Mouse (Mus musculus): Measurements from ENCODE around the gene Ppa1. TPM values are rescaled to one million over a fixed set of nuclear protein-coding genes. Genes with fewer than 3 reads are reported as not detected.
A peak's percentile ranks its signal among the peaks of the same experiment; 100 is the strongest.

The Ppa1 gene
- polyA plus RNA-seq, 1 experiment from 2014 or later: 243 TPM

- Histone ChIP-seq H3K4me1 (peaks cover 15% of the 10 kb centered on the region), H3K9ac (replicated peaks) (no peak overlapping the region), H3K9me3 (no peaks in the 10 kb centered on the region), H3K36me3 (peaks cover 17% of the 10 kb centered on the region), H3K4me3 (no peak overlapping the region), H3K27ac (replicated peaks) (no peak overlapping the region), H3K4me2 (replicated peaks) (no peak overlapping the region), H3K27me3 (no peaks in the 10 kb centered on the region)
- WGBS: 96% methylated on average over 4 of the region's 4 CpGs
- ATAC-seq (replicated peaks): no peak
These were observed 5.8 kb downstream of the Ppa1 start for GRCm38 (mm10) chr10:61654105-61654504.

DNA sequence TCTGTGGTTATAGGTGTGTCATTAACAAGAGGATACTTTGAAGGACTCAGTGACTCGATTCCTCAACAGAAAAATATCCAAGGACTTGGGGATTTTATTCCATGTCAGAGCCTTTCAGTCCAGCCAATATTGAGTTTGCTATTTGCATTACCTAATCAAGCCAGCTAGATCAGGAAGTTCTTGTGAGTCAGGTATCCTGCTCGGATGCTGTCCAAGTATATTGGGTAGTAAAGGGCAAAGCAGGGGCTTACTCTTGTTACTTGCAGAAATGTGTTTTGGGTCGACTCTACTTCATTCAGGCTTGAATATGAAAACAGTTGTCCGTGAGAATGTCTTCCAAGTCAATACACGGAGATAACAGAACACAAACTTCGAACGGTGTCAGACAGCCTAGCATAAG, 6.3 kb downstream of the Ppa1 start:
- Histone ChIP-seq H3K4me3 (no peak overlapping the region), H3K4me1 (peaks cover 9% of the 10 kb centered on the region; the same call in 1 of the 2 replicates), H3K36me3 (peaks cover 23% of the 10 kb centered on the region), H3K27ac (replicated peaks) (no peak overlapping the region), H3K9me3 (no peaks in the 10 kb centered on the region), H3K9ac (replicated peaks) (no peak overlapping the region), H3K27me3 (no peaks in the 10 kb centered on the region), H3K4me2 (replicated peaks) (no peak overlapping the region)
- no peak for ATAC-seq (replicated peaks)
- WGBS: 90% methylated on average over 7 of the region's 7 CpGs

GRCm38 (mm10) chr10:61655188-61655587, 6.8 kb downstream of the Ppa1 start:
- H3K9me3 ChIP-seq: no peaks in the 10 kb centered on the region
- no peak for ATAC-seq (replicated peaks)

DNA sequence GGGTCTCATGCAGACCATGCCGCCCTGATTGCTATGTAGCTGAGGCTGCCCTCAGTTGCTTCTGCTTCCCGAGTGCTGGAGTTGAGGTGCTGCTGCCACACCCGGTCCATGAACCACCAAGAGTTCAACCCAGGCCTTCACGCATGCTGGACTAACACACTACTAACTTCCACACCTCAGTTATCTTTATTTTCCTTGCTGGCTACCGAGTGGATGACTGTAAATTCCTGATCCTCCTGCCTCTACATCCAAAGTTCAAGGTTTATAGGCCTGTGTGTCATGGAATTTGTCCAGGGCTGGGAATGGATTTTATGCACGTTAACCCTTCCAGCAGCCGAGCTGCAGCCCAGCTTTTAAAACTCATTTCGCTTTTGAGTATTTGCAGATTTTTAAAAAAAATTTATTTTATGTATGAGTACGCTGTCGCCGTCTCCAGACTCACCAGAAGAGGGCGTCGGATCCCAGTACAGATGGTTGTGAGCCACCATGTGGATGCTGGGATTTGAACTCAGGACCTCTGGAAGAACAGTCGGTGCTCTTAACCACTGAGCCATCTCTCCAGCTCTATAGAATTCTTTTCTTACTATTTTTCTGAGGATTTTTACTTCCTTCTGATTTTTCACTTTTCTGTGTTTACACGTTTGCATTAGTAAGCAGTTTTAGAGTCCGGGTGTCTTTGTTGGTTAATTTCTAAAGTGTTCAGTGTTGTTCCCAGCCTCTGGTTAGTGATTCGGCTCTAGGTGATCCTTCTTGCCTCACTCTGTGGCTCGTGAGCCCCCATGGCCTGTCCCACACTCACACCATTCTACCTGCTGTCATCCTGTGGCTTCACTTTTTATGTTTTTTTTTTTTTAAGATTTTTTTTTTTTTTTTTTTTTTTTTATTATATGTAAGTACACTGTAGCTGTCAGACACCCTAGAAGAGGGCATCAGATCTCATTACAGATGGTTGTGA, 8.9 kb downstream of the Ppa1 start:
- no peaks in the 10 kb centered on the region for H3K9me3 ChIP-seq
- WGBS: 92% methylated on average over 18 of the region's 18 CpGs
- H3K36me3 ChIP-seq: peaks cover 27% of the 10 kb centered on the region
- 0 out of 2 replicates have a peak, but pooled peaks have one; percentile 10 for ATAC-seq (replicated peaks)
- no peak overlapping the region for H3K27ac ChIP-seq (replicated peaks)
- no peak overlapping the region for H3K4me2 ChIP-seq (replicated peaks)
- H3K4me3 ChIP-seq: no peak overlapping the region
- H3K9ac ChIP-seq (replicated peaks): no peak overlapping the region
- H3K27me3 ChIP-seq: no peaks in the 10 kb centered on the region
- H3K4me1 ChIP-seq: peaks cover 7% of the 10 kb centered on the region

More at GRCm38 (mm10) chr10:61655188-61655587, 6.8 kb downstream of the Ppa1 start:
- no peak overlapping the region for H3K9ac ChIP-seq (replicated peaks)
- H3K4me2 ChIP-seq (replicated peaks): no peak overlapping the region
- no peaks in the 10 kb centered on the region for H3K27me3 ChIP-seq
- H3K27ac ChIP-seq (replicated peaks): no peak overlapping the region
- H3K36me3 ChIP-seq: peaks cover 28% of the 10 kb centered on the region
- H3K4me3 ChIP-seq: no peak overlapping the region
- 93% methylated on average over 3 of the region's 3 CpGs for WGBS
- peaks cover 6% of the 10 kb centered on the region; the same call in 1 of the 2 replicates for H3K4me1 ChIP-seq

GRCm38 (mm10) chr10:61657985-61658384, 9.6 kb downstream of the Ppa1 start:
- no peaks in the 10 kb centered on the region for H3K27me3 ChIP-seq
- no peak overlapping the region for H3K27ac ChIP-seq (replicated peaks)
- peaks cover 14% of the 10 kb centered on the region for H3K4me1 ChIP-seq
- no peak overlapping the region for H3K4me2 ChIP-seq (replicated peaks)
- H3K4me3 ChIP-seq: no peak overlapping the region
- ATAC-seq (replicated peaks): 0 out of 2 replicates have a peak, but pooled peaks have one; percentile 5
- no peaks in the 10 kb centered on the region for H3K9me3 ChIP-seq
- peaks cover 33% of the 10 kb centered on the region for H3K36me3 ChIP-seq
- H3K9ac ChIP-seq (replicated peaks): no peak overlapping the region
- 27% methylated on average over 4 of the region's 4 CpGs for WGBS

- Histone ChIP-seq H3K27me3 (no peaks in the 10 kb centered on the region), H3K4me2 (replicated peaks) (no peak overlapping the region), H3K4me1 (peaks cover 15% of the 10 kb centered on the region), H3K36me3 (peaks cover 52% of the 10 kb centered on the region), H3K9me3 (no peaks in the 10 kb centered on the region), H3K4me3 (no peak overlapping the region), H3K27ac (replicated peaks) (peak overlapping the region; percentile 88), H3K9ac (replicated peaks) (no peak overlapping the region)
- WGBS: 68% methylated on average over 8 of the region's 8 CpGs
- ATAC-seq (replicated peaks): no peak
These were observed 13.5 kb downstream of the Ppa1 start for GRCm38 (mm10) chr10:61661887-61662286.

DNA sequence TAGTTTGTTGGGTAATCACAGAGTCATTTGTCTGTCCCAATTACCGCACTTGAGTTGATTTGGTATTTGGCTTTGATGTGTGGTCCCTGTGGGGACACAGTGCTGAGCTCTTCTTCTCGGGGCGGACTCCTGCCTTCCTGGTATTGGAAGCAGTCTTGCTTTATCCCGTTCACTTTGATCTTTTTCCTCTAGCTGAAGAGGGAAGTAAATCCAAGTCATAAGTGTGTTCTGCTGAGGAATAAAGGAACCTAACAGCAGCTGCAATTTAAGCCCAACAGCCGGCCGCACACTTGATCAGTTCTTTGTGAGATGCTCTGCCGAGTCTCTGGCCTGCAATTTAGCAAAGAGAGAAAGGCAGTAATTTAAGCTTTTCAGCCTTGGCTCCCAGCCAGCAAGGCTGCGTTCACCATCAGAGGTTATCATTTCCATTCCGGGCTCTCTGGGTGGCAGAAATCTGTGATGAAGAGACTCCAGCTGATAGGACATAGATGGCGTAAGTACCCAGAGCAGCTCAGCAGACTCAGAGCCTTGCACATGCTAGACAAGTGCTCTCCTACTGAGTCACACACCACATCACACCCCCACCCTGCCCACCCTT, 14.1 kb downstream of the Ppa1 start:
- Histone ChIP-seq H3K27ac (replicated peaks) (peak overlapping the region; percentile 88), H3K36me3 (peaks cover 57% of the 10 kb centered on the region), H3K9me3 (no peaks in the 10 kb centered on the region), H3K4me2 (replicated peaks) (no peak overlapping the region), H3K27me3 (no peaks in the 10 kb centered on the region), H3K4me3 (no peak overlapping the region), H3K4me1 (peaks cover 15% of the 10 kb centered on the region), H3K9ac (replicated peaks) (no peak overlapping the region)
- ATAC-seq (replicated peaks): peak; percentile 85
- WGBS: 28% methylated on average over 10 of the region's 10 CpGs

- 94% methylated on average over 10 of the region's 10 CpGs for WGBS
- H3K27ac ChIP-seq (replicated peaks): no peak overlapping the region
- no peak overlapping the region for H3K9ac ChIP-seq (replicated peaks)
- H3K4me2 ChIP-seq (replicated peaks): no peak overlapping the region
- H3K4me1 ChIP-seq: peaks cover 15% of the 10 kb centered on the region
- H3K9me3 ChIP-seq: no peaks in the 10 kb centered on the region
- H3K36me3 ChIP-seq: peaks cover 73% of the 10 kb centered on the region
- no peak for ATAC-seq (replicated peaks)
- no peaks in the 10 kb centered on the region for H3K27me3 ChIP-seq
- H3K4me3 ChIP-seq: no peak overlapping the region
These were observed 16.8 kb downstream of the Ppa1 start for GRCm38 (mm10) chr10:61665111-61665510.

DNA sequence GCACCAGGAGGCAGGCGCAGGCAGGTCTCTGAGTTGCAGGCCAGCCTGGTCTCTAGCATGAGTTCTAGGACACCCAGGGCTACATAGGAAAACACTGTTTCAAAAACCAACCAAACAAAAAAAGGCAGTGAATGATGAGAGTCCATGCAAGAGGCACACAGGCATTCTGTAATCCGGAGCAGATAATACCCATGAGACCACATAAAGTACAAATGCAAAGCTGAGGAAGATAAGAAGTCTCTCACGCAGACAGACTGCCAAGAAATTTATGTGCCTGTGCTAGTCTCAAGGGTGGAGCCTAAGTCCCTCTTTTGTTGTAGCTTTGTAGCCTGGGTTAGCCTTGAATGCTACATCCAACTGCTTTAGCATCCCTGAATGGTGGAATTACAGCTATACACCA, 17.3 kb downstream of the Ppa1 start:
- Histone ChIP-seq H3K4me2 (replicated peaks) (no peak overlapping the region), H3K27ac (replicated peaks) (no peak overlapping the region), H3K9me3 (no peaks in the 10 kb centered on the region), H3K9ac (replicated peaks) (no peak overlapping the region), H3K4me1 (peaks cover 12% of the 10 kb centered on the region), H3K36me3 (peaks cover 77% of the 10 kb centered on the region), H3K4me3 (no peak overlapping the region), H3K27me3 (no peaks in the 10 kb centered on the region)
- WGBS: 93% methylated on average over 3 of the region's 3 CpGs
- no peak for ATAC-seq (replicated peaks)

GRCm38 (mm10) chr10:61669289-61669688, 20.9 kb downstream of the Ppa1 start:
- H3K9me3 ChIP-seq: no peaks in the 10 kb centered on the region
- WGBS: 36% methylated on average over 7 of the region's 7 CpGs
- H3K27ac ChIP-seq (replicated peaks): no peak overlapping the region
- no peaks in the 10 kb centered on the region for H3K4me1 ChIP-seq
- H3K27me3 ChIP-seq: no peaks in the 10 kb centered on the region
- H3K36me3 ChIP-seq: peaks cover 88% of the 10 kb centered on the region
- H3K4me2 ChIP-seq (replicated peaks): no peak overlapping the region
- H3K4me3 ChIP-seq: no peak overlapping the region
- ATAC-seq (replicated peaks): no peak
- H3K9ac ChIP-seq (replicated peaks): no peak overlapping the region

- Histone ChIP-seq H3K9ac (replicated peaks) (no peak overlapping the region), H3K4me1 (no peaks in the 10 kb centered on the region), H3K4me2 (replicated peaks) (no peak overlapping the region), H3K27me3 (no peaks in the 10 kb centered on the region), H3K9me3 (no peaks in the 10 kb centered on the region), H3K4me3 (no peak overlapping the region), H3K36me3 (peaks cover 89% of the 10 kb centered on the region), H3K27ac (replicated peaks) (no peak overlapping the region)
- no peak for ATAC-seq (replicated peaks)
These were observed 21.5 kb downstream of the Ppa1 start for GRCm38 (mm10) chr10:61669896-61670295.

DNA sequence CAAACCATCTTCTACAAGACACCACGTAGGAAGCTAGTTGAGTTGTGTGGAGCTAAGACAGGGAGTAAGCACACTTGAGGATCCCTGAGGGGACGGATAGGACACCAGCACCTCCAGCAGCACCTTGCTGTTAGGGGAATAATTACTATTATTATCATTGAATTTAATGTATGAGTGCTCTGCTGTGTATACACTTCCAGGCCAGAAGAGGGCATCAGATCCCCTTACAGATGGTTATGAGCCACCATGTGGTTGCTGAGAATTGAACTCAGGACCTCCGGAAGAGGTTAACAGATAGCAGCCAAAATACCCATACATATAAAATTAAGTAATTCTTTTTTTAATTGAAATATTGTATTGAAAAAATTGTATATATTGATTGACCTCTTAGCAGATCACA, 22.4 kb downstream of the Ppa1 start:
- Histone ChIP-seq H3K9me3 (no peaks in the 10 kb centered on the region), H3K36me3 (peaks cover 88% of the 10 kb centered on the region), H3K4me2 (replicated peaks) (no peak overlapping the region), H3K4me3 (no peak overlapping the region), H3K4me1 (no peaks in the 10 kb centered on the region), H3K27ac (replicated peaks) (no peak overlapping the region), H3K27me3 (no peaks in the 10 kb centered on the region), H3K9ac (replicated peaks) (no peak overlapping the region)
- WGBS: 95% methylated on average over 3 of the region's 3 CpGs
- no peak for ATAC-seq (replicated peaks)
